Mouse (Mus musculus) neural tube, embryonic 11.5 days (tissue): ENCODE results near the gene Slc9a6. TPM values are rescaled to one million over a fixed set of nuclear protein-coding genes. Genes with fewer than 3 reads are reported as not detected.

Experiments
- ATAC-seq: fragments of 200-750 bp; cut with Nextera tagmentation; 2 replicates; pipeline ENCODE4 v1.8.0; 2017; ENCODE audit warnings: moderate number of reproducible peaks, mild to moderate bottlenecking, moderate TSS enrichment, moderate library complexity; ENCODE audit not compliant: insufficient read depth, low FRiP score, low TSS enrichment
- DNase-seq: peaks from one replicate; pipeline ENCODE4 v3.0.0-alpha.2; 2015; ENCODE audit warnings: low spot score
- H3K27ac ChIP-seq: fragments of 300-500 bp; sonication (generic); 2 replicates; pipeline ENCODE4 v1.5.1; 2014; ENCODE audit warnings: low read depth, mild to moderate bottlenecking, low read length
- H3K27me3 ChIP-seq: fragments of 300-500 bp; sonication (generic); 2 replicates; pipeline ENCODE4 v1.6.1; 2014; ENCODE audit warnings: mild to moderate bottlenecking, low read length, mixed read lengths; ENCODE audit not compliant: control insufficient read depth, insufficient read depth
- H3K36me3 ChIP-seq: fragments of 300-500 bp; sonication (generic); 2 replicates; pipeline ENCODE4 v1.6.1; 2014; ENCODE audit warnings: mild to moderate bottlenecking, low read length, moderate library complexity, mixed read lengths; ENCODE audit not compliant: control insufficient read depth, insufficient read depth
- H3K4me1 ChIP-seq: fragments of 300-500 bp; sonication (generic); 2 replicates; pipeline ENCODE4 v1.6.1; 2014; ENCODE audit warnings: low read length, mixed read lengths; ENCODE audit not compliant: control insufficient read depth, insufficient read depth
- H3K4me2 ChIP-seq: fragments of 300-500 bp; sonication (generic); 2 replicates; pipeline ENCODE4 v1.6.1; 2014; ENCODE audit warnings: low read depth, mild to moderate bottlenecking, moderate library complexity
- H3K4me3 ChIP-seq: fragments of 300-500 bp; sonication (generic); 2 replicates; pipeline ENCODE4 v1.5.1; 2014; ENCODE audit warnings: low read depth, low read length
- H3K9ac ChIP-seq: fragments of 300-500 bp; sonication (generic); 2 replicates; pipeline ENCODE4 v1.6.1; 2014; ENCODE audit warnings: mild to moderate bottlenecking, low read length
- H3K9me3 ChIP-seq: fragments of 300-500 bp; sonication (generic); 2 replicates; pipeline ENCODE4 v1.6.1; 2016; ENCODE audit warnings: low read length; ENCODE audit not compliant: control insufficient read depth
- WGBS: fragments of 180-500 bp; shearing (Covaris S2); extraction: QIAGEN DNeasy Blood & Tissue Kit; methylation state at CpG from one replicate; pipeline ENCODE4 v1.1.7; 2014; 5-methylcytosine and 5-hydroxymethylcytosine counted together
- polyA plus RNA-seq: library from polyadenylated mRNA; unstranded; fragments of >200 nt; fragmentation: Nextera tagmentation; extraction: Ambion mirVana; gene quantifications from 2 replicates; pipeline ENCODE4 v1.2.1, GENCODE M21; 2014

Gene Slc9a6
- 16.0 and 17.2 TPM in 2 replicates for polyA plus RNA-seq

- 0 out of 2 replicates have a peak within 1 kb of the TSS, but pooled peaks have one; percentile 60 for H3K27ac ChIP-seq
- peak within 1 kb of the TSS; percentile 52 for H3K4me2 ChIP-seq
- H3K4me1 ChIP-seq: no peaks in the 10 kb centered on the region
- DNase-seq (peak; percentile 86), ATAC-seq (peak; percentile 95)
- H3K4me3 ChIP-seq: peak within 1 kb of the TSS; percentile 57
- WGBS: 19% methylated on average over 24 of the region's 50 CpGs
- no peaks in the 10 kb centered on the region for H3K9me3 ChIP-seq
- no peaks in the 10 kb centered on the region for H3K27me3 ChIP-seq
- peak within 1 kb of the TSS; percentile 66 for H3K9ac ChIP-seq
- H3K36me3 ChIP-seq: no peaks in the 10 kb centered on the region
These were observed at the start of gene Slc9a6 for GRCm38 (mm10) chrX:56609623-56610317. Slc9a6 (plus strand) TSS chrX:56609757.

- 24% methylated on average over 6 of the region's 6 CpGs for WGBS
- DNase-seq (no peak), ATAC-seq (no peak)
These were observed 37.1 kb upstream of the Slc9a6 start for GRCm38 (mm10) chrX:56572465-56572864.

GRCm38 (mm10) chrX:56578200-56578599 lies 31.4 kb upstream of the Slc9a6 start:
- Histone ChIP-seq H3K4me1 (no peaks in the 10 kb centered on the region), H3K27ac (no peak overlapping the region), H3K9ac (no peak overlapping the region), H3K9me3 (no peaks in the 10 kb centered on the region), H3K36me3 (no peaks in the 10 kb centered on the region), H3K4me2 (no peak overlapping the region), H3K4me3 (no peak overlapping the region), H3K27me3 (no peaks in the 10 kb centered on the region)
- no peak for ATAC-seq
- no peak for DNase-seq
- 84% methylated on average over 2 of the region's 2 CpGs for WGBS

More at GRCm38 (mm10) chrX:56572465-56572864, 37.1 kb upstream of the Slc9a6 start:
- H3K36me3 ChIP-seq: no peaks in the 10 kb centered on the region
- H3K9me3 ChIP-seq: no peaks in the 10 kb centered on the region
- H3K9ac ChIP-seq: no peak overlapping the region
- no peak overlapping the region for H3K4me3 ChIP-seq
- H3K4me1 ChIP-seq: no peaks in the 10 kb centered on the region
- no peaks in the 10 kb centered on the region for H3K27me3 ChIP-seq
- H3K4me2 ChIP-seq: no peak overlapping the region
- no peak overlapping the region for H3K27ac ChIP-seq

- ATAC-seq (peak; percentile 69), DNase-seq (no peak)
- Histone ChIP-seq H3K27ac (peak overlapping the region; percentile 72; the same call in 1 of the 2 replicates), H3K9me3 (no peaks in the 10 kb centered on the region), H3K36me3 (no peaks in the 10 kb centered on the region), H3K4me1 (peaks cover 3% of the 10 kb centered on the region; the same call in 1 of the 2 replicates), H3K9ac (peak overlapping the region; percentile 76), H3K27me3 (no peaks in the 10 kb centered on the region), H3K4me3 (peak overlapping the region; percentile 68), H3K4me2 (peak overlapping the region; percentile 50)
- 18% methylated on average over 25 of the region's 25 CpGs for WGBS
These were observed 12.2 kb upstream of the Slc9a6 start for GRCm38 (mm10) chrX:56597219-56597886.

- peak within 1 kb of the TSS; percentile 76 for H3K9ac ChIP-seq
- peak within 1 kb of the TSS; percentile 50 for H3K4me2 ChIP-seq
- H3K4me1 ChIP-seq: peaks cover 3% of the 10 kb centered on the region; the same call in 1 of the 2 replicates
- H3K27me3 ChIP-seq: no peaks in the 10 kb centered on the region
- H3K4me3 ChIP-seq: peak within 1 kb of the TSS; percentile 68
- DNase-seq: peak; percentile 92
- peak; percentile 98 for ATAC-seq
- no peaks in the 10 kb centered on the region for H3K9me3 ChIP-seq
- H3K27ac ChIP-seq: peak within 1 kb of the TSS; percentile 72; the same call in 1 of the 2 replicates
- H3K36me3 ChIP-seq: no peaks in the 10 kb centered on the region
- 17% methylated on average over 41 of the region's 44 CpGs for WGBS
These were observed 11.5 kb upstream of the Slc9a6 start, which contains the start of gene Mmgt1 for GRCm38 (mm10) chrX:56597887-56598640. Mmgt1 (minus strand) TSS chrX:56598069.

GRCm38 (mm10) chrX:56606536-56606935 lies 3.0 kb upstream of the Slc9a6 start:
- Histone ChIP-seq H3K4me2 (no peak overlapping the region), H3K27ac (no peak overlapping the region), H3K27me3 (no peaks in the 10 kb centered on the region), H3K4me3 (no peak overlapping the region), H3K9ac (no peak overlapping the region), H3K4me1 (no peaks in the 10 kb centered on the region), H3K36me3 (no peaks in the 10 kb centered on the region), H3K9me3 (no peaks in the 10 kb centered on the region)
- DNase-seq: no peak
- no peak for ATAC-seq
- WGBS: 61% methylated on average over 2 of the region's 2 CpGs

- 86% methylated on average over 7 of the region's 7 CpGs for WGBS
- ATAC-seq (no peak), DNase-seq (no peak)
- H3K36me3 ChIP-seq: no peaks in the 10 kb centered on the region
- H3K9ac ChIP-seq: no peak overlapping the region
- no peak overlapping the region for H3K27ac ChIP-seq
- H3K9me3 ChIP-seq: no peaks in the 10 kb centered on the region
- H3K27me3 ChIP-seq: no peaks in the 10 kb centered on the region
- no peak overlapping the region for H3K4me2 ChIP-seq
- H3K4me1 ChIP-seq: no peaks in the 10 kb centered on the region
- H3K4me3 ChIP-seq: no peak overlapping the region
These were observed 2.4 kb upstream of the Slc9a6 start for GRCm38 (mm10) chrX:56607032-56607710.

- Histone ChIP-seq H3K4me1 (no peaks in the 10 kb centered on the region), H3K4me2 (peak overlapping the region; percentile 29), H3K27ac (no peak overlapping the region), H3K4me3 (peak overlapping the region; percentile 57; the same call in 1 of the 2 replicates), H3K27me3 (no peaks in the 10 kb centered on the region), H3K9me3 (no peaks in the 10 kb centered on the region), H3K9ac (no peak overlapping the region), H3K36me3 (no peaks in the 10 kb centered on the region)
- ATAC-seq: no peak; the same call in 1 of the 2 replicates
- 27% methylated on average over 7 of the region's 7 CpGs for WGBS
- DNase-seq: no peak
These were observed 303 bp upstream of the Slc9a6 start for GRCm38 (mm10) chrX:56609285-56609622.
